Mouse (Mus musculus): ENCODE measurements around the gene Zfc3h1. TPM values are rescaled to one million over a fixed set of nuclear protein-coding genes. Genes with fewer than 3 reads are reported as not detected.

The Zfc3h1 gene
- polyA plus RNA-seq, 1 experiment from 2014 or later = 13.3 TPM

GRCm38 (mm10) chr10:115469040-115469439, 84.3 kb downstream of the Zfc3h1 start:
- 17% methylated on average over 7 of the region's 7 CpGs for WGBS
- Histone ChIP-seq H3K27ac (no peak overlapping the region), H3K27me3 (ENCODE audit: insufficient read depth, poor library complexity, severe bottlenecking) (0 out of 2 replicates have a peak, but pooled peaks cover 3% of the 10 kb centered on the region), H3K9me3 (no peaks in the 10 kb centered on the region), H3K36me3 (no peaks in the 10 kb centered on the region), H3K4me3 (no peak overlapping the region), H3K4me1 (replicated peaks) (peaks cover 14% of the 10 kb centered on the region)
- no peak for DNase-seq (ENCODE audit: low spot score)

GRCm38 (mm10) chr10:115470621-115471334, 86.0 kb downstream of the Zfc3h1 start:
- Histone ChIP-seq H3K9me3 (no peaks in the 10 kb centered on the region), H3K27me3 (ENCODE audit: insufficient read depth, poor library complexity, severe bottlenecking) (0 out of 2 replicates have a peak, but pooled peaks cover 3% of the 10 kb centered on the region), H3K4me1 (replicated peaks) (peaks cover 24% of the 10 kb centered on the region), H3K36me3 (no peaks in the 10 kb centered on the region), H3K4me3 (peak overlapping the region; percentile 42), H3K27ac (no peak overlapping the region)
- DNase-seq (ENCODE audit: low spot score) = no peak
- 41% methylated on average over 17 of the region's 17 CpGs for WGBS

DNA sequence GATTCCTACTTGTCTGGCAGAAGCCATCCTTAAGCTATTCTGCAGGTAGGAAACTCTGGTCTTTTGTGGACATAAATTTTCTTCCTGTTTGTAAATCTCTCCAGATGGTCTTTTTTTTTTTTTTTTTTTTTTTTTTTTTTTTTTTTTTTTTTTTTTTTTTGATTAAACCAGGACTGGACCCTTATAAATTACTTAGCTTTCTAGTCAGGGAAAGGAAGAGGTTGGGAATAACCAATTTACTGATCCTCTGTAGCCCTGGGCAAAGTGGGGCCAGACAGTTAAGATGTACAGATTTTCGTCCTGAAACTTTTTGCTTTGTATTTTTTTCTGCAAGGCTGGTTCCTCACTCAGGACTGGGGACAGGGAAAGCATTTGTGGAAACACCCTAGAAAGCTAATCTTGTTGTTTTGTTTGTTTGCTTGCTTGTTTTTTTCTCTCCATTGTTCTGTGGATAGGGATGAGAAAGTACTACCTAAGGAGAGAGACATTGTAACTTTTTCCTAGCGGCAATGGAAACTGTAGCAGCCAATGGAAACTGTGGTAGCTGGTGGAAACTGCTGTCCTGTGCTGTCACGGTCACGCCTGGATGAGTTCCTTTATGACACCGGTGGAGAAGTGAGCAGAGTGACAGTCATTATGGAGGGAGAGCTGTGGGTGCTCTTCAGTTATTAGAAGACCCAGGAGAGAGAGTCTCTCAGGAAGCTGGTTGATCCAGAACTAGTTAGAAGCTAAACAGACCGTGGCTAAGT, 88.6 kb downstream of the Zfc3h1 start:
- Histone ChIP-seq H3K9me3 (no peaks in the 10 kb centered on the region), H3K27me3 (ENCODE audit: insufficient read depth, poor library complexity, severe bottlenecking) (0 out of 2 replicates have a peak, but pooled peaks cover 3% of the 10 kb centered on the region), H3K4me3 (no peak overlapping the region), H3K27ac (no peak overlapping the region), H3K36me3 (no peaks in the 10 kb centered on the region), H3K4me1 (replicated peaks) (peaks cover 28% of the 10 kb centered on the region)
- 65% methylated on average over 6 of the region's 6 CpGs for WGBS
- DNase-seq (ENCODE audit: low spot score) = no peak

DNA sequence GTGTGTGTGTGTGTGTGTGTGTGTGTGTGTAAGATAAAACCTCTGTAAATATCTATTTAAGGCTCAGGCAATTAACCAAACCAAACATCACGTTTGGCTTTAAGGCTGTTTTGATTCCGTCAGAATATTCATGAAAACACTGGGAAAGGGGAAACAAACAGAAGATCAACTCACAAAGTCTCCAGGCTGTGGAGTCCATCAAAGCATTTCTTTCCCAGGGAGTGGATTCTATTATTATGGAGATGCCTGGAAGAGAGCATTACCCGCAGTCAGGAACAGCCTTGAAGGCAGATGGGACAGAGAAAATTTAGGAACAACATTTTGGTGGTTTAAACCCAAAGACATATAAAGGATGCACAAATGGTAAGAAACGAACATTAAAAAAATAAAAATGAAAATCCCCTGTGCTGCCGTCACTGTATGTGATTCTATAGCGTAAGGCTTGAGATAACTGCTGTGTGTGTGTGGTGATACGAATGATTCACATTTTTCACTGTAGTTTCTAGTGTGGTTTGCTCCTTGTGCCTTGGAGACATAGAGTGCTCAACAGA, 90.3 kb downstream of the Zfc3h1 start:
- H3K9me3 ChIP-seq = no peaks in the 10 kb centered on the region
- 0 out of 2 replicates have a peak, but pooled peaks cover 4% of the 10 kb centered on the region for H3K27me3 ChIP-seq (ENCODE audit: insufficient read depth, poor library complexity, severe bottlenecking)
- H3K4me1 ChIP-seq (replicated peaks) = peaks cover 28% of the 10 kb centered on the region
- H3K4me3 ChIP-seq = no peak overlapping the region
- no peaks in the 10 kb centered on the region for H3K36me3 ChIP-seq
- DNase-seq (ENCODE audit: low spot score) = no peak
- H3K27ac ChIP-seq = 0 out of 2 replicates have a peak overlapping the region, but pooled peaks have one; percentile 59
- 55% methylated on average over 7 of the region's 7 CpGs for WGBS

GRCm38 (mm10) chr10:115476506-115476905, 91.7 kb downstream of the Zfc3h1 start:
- Histone ChIP-seq H3K27me3 (ENCODE audit: insufficient read depth, poor library complexity, severe bottlenecking) (0 out of 2 replicates have a peak, but pooled peaks cover 3% of the 10 kb centered on the region), H3K36me3 (no peaks in the 10 kb centered on the region), H3K9me3 (no peaks in the 10 kb centered on the region), H3K4me3 (no peak overlapping the region), H3K27ac (no peak overlapping the region), H3K4me1 (replicated peaks) (peaks cover 28% of the 10 kb centered on the region)
- no peak for DNase-seq (ENCODE audit: low spot score)
- 89% methylated on average over 9 of the region's 9 CpGs for WGBS

DNA sequence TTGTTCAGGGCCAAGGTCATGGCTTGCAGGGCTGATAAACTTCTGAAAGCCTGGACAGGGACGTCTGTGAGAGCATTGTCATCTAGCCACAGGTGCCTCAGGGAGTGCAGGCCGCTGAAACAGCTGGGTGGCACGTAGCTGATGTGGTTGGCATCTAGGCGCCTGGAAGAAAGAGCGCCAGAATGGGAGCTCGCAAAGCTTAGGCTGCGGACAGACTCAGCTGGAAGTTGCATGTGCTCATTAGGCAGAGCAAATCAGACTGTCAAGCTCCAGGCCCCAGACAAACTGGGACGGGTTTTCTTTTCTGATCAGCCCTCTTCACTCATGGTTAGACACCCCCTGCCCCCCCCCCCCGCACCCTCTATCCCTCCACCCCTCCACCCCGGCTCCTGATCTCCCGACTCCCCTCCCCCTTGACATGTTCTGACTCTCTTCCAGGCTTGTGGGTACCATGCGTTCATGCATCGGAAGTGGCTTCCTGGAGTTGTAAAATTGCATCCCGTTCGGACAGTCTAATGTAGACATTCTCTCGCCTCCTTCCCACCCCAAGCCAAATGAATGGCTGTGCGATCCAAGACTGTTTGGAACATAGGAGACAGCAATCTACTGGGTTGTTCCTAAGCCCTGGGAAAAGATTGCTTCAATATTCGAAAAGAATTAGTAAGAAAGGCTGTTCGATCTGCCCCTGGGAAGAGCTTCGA, 93.8 kb downstream of the Zfc3h1 start:
- Histone ChIP-seq H3K4me3 (peak overlapping the region; percentile 32), H3K36me3 (no peaks in the 10 kb centered on the region), H3K27ac (peak overlapping the region; percentile 67; the same call in 1 of the 2 replicates), H3K9me3 (no peaks in the 10 kb centered on the region), H3K4me1 (replicated peaks) (peaks cover 25% of the 10 kb centered on the region), H3K27me3 (ENCODE audit: insufficient read depth, poor library complexity, severe bottlenecking) (0 out of 2 replicates have a peak, but pooled peaks cover 3% of the 10 kb centered on the region)
- peak; percentile 37 for DNase-seq (ENCODE audit: low spot score)
- 23% methylated on average over 20 of the region's 20 CpGs for WGBS

Other genes starting within 250 kb of the Zfc3h1 start
- 0.17 TPM in 1 of 2 replicates, not detected in the other for gene Tph2, start 199.9 kb upstream of the Zfc3h1 start, polyA plus RNA-seq (2016; fragmentation: Nextera tagmentation; extraction: Ambion mirVana)
- gene Tbc1d15, start 133.5 kb upstream of the Zfc3h1 start, polyA plus RNA-seq (2016; fragmentation: Nextera tagmentation; extraction: Ambion mirVana) = 39.0 and 50.0 TPM in 2 replicates
- 3.4 and 3.8 TPM in 2 replicates for gene Rab21, start 69.4 kb upstream of the Zfc3h1 start, polyA plus RNA-seq (2016; fragmentation: Nextera tagmentation; extraction: Ambion mirVana)
- 33.9 and 35.8 TPM in 2 replicates for gene Tmem19, start 22.5 kb upstream of the Zfc3h1 start, polyA plus RNA-seq (2016; fragmentation: Nextera tagmentation; extraction: Ambion mirVana)
- gene Thap2, start 516 bp upstream of the Zfc3h1 start, polyA plus RNA-seq (2016; fragmentation: Nextera tagmentation; extraction: Ambion mirVana) = 23.5 and 25.8 TPM in 2 replicates
- gene A930009A15Rik, start 185.0 kb downstream of the Zfc3h1 start, polyA plus RNA-seq (2016; fragmentation: Nextera tagmentation; extraction: Ambion mirVana) = 0.27 and 0.56 TPM in 2 replicates
- 4.0 and 4.8 TPM in 2 replicates for gene Lgr5, start 202.8 kb downstream of the Zfc3h1 start, polyA plus RNA-seq (2016; fragmentation: Nextera tagmentation; extraction: Ambion mirVana)

Data from hindbrain, embryonic 10.5 days (tissue).